Mouse (Mus musculus) CH12.LX (cell line): ENCODE data around the gene G3bp2.

Experiments used
- CHD1 ChIP-seq: IDR thresholded peaks from 2 replicates; pipeline ENCODE4 v1.6.1; 2012; ENCODE audit warnings: low read depth, low read length, improper control_type of control experiment, inconsistent platforms
- CTCF ChIP-seq, 2 experiments: IDR thresholded peaks in 1 of 2; conservative IDR thresholded peaks in 1 of 2; 2 replicates each; pipeline ENCODE4 v1.5.1; 2011 to 2012; ENCODE audit warnings: low read depth in 2 of 2, low read length in 2 of 2, improper control_type of control experiment in 1 of 2, inconsistent platforms in 1 of 2, mild to moderate bottlenecking in 1 of 2, moderate library complexity in 1 of 2
- EP300 ChIP-seq: IDR thresholded peaks from 2 replicates; pipeline ENCODE4 v1.6.1; 2011; ENCODE audit warnings: low read length, improper control_type of control experiment
- KAT2A ChIP-seq: IDR thresholded peaks from 2 replicates; pipeline ENCODE4 v1.6.1; 2012; ENCODE audit warnings: low read length, improper control_type of control experiment, inconsistent platforms; ENCODE audit not compliant: insufficient replicate concordance
- MYC ChIP-seq: IDR thresholded peaks from 2 replicates; pipeline ENCODE4 v1.6.1; 2011; ENCODE audit warnings: low read depth, mild to moderate bottlenecking, improper control_type of control experiment, low read length
- POLR2A ChIP-seq: IDR thresholded peaks from 2 replicates; pipeline ENCODE4 v1.6.1; 2011; ENCODE audit warnings: low read depth, mild to moderate bottlenecking, improper control_type of control experiment, low read length
- POLR2AphosphoS2 ChIP-seq: IDR thresholded peaks from 2 replicates; pipeline ENCODE4 v1.6.1; 2011; ENCODE audit warnings: low read depth, low read length, improper control_type of control experiment
- USF1 ChIP-seq: IDR thresholded peaks from 2 replicates; pipeline ENCODE4 v1.6.1; 2014; ENCODE audit warnings: low read depth, mild to moderate bottlenecking, inconsistent platforms, low read length, improper control_type of control experiment
- ZC3H11A ChIP-seq: IDR thresholded peaks from 2 replicates; pipeline ENCODE4 v1.6.1; 2012; ENCODE audit warnings: low read depth, mild to moderate bottlenecking, inconsistent platforms, low read length, improper control_type of control experiment
- ZNF384 ChIP-seq: IDR thresholded peaks from 2 replicates; pipeline ENCODE4 v1.6.1; 2012; ENCODE audit warnings: low read depth, low read length, improper control_type of control experiment, inconsistent platforms

DNA sequence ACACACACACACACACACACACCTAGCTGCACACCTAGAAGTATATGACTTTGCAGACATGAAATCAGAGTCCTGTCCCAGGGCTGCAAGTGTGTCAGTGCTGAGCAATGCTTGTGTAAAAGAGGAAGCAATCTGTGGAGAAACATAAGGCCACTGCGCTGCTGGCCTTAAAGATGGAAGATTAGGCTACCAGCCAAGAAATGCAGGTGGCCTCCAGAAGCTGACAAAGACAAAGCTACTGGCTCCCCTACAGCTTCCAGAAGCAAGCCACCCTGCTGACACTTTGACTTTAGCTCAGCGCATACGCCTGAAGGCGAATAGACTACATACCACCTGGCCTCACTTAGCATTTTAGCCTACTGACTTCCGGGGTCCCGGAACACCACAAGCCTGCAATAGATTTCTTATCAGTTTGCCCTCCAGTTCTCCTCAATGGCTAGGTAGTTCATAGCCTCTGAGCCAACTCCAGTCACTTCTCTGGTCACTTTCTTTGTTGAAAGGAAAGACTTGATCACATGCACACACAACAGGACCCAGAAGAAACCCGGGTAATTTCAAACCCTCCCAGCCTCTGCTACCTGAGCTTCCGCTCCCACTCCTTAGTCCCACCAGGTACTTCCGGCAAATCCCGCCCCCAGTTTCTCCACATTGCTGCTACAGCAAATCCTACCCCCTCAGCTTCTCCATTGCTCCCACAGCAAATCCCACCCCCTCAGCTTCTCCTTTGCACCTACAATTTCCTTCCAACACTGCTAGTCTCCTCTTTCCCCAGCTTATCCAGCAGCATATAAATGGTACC, 23.0 kb upstream of the G3bp2 start:
- TF ChIP-seq ZC3H11A (no peak), POLR2AphosphoS2 (no peak), MYC (no peak), CHD1 (no peak), KAT2A (no peak), POLR2A (no peak), CTCF (conservative IDR thresholded peaks at IDR 0.05 in 1 of 2, IDR thresholded peaks at IDR 0.05 in 1 of 2; ENCODE audit: low read depth in 2 of 2, low read length in 2 of 2) (no peak), USF1 (no peak), EP300 (no peak), ZNF384 (no peak)
